Mouse (Mus musculus): ENCODE results near the gene Gnb1l.

GRCm38 (mm10) chr16:18554721-18555120 is 56.2 kb downstream of the Gnb1l start:
- TF ChIP-seq CTCF (IDR thresholded peaks at IDR 0.05; ENCODE audit: low read depth) (no peak), EP300 (IDR thresholded peaks at IDR 0.05; ENCODE audit: low read depth) (no peak)

Measured in heart, postnatal 0 days (tissue).